Mouse (Mus musculus) forebrain, embryonic 10.5 days (tissue): ENCODE measurements around the gene Eif2b1. TPM values are rescaled to one million over a fixed set of nuclear protein-coding genes. Genes with fewer than 3 reads are reported as not detected.
A peak's percentile ranks its signal among the peaks of the same experiment; 100 is the strongest.
"Not testable (repeated sequence)": the region's sequence is repeated elsewhere in the genome, so short reads cannot be mapped to it uniquely, and the experiment has no call there.

Experiments
- DNase-seq: peaks from one replicate; pipeline ENCODE4 v3.0.0-alpha.2; 2017; ENCODE audit warnings: low spot score; ENCODE audit errors: extremely low spot score
- H3K27ac ChIP-seq: fragments of 300-500 bp; sonication (generic); 2 replicates; pipeline ENCODE4 v1.5.1; 2016; ENCODE audit warnings: mild to moderate bottlenecking
- H3K27me3 ChIP-seq: fragments of 300-500 bp; sonication (generic); 2 replicates; pipeline ENCODE4 v1.6.1; 2016; ENCODE audit warnings: mild to moderate bottlenecking; ENCODE audit not compliant: poor library complexity, severe bottlenecking
- H3K36me3 ChIP-seq: fragments of 300-500 bp; sonication (generic); replicated peaks from 2 replicates; pipeline ENCODE4 v1.6.1; 2016; ENCODE audit warnings: mild to moderate bottlenecking, moderate library complexity
- H3K4me1 ChIP-seq: fragments of 300-500 bp; sonication (generic); 2 replicates; pipeline ENCODE4 v1.6.1; 2016
- H3K4me3 ChIP-seq: fragments of 300-500 bp; sonication (generic); 2 replicates; pipeline ENCODE4 v1.5.1; 2016; ENCODE audit warnings: mild to moderate bottlenecking, moderate library complexity
- H3K9me3 ChIP-seq: fragments of 300-500 bp; sonication (generic); 2 replicates; pipeline ENCODE4 v1.6.1; 2016; ENCODE audit warnings: mild to moderate bottlenecking, moderate library complexity
- WGBS: fragments of 180-500 bp; shearing (Covaris S2); methylation state at CpG from one replicate; pipeline ENCODE4 v1.1.7; 2016; 5-methylcytosine and 5-hydroxymethylcytosine counted together
- polyA plus RNA-seq: library from polyadenylated mRNA; unstranded; fragments of >200 nt; fragmentation: Nextera tagmentation; extraction: Ambion mirVana; gene quantifications from 2 replicates; pipeline ENCODE4 v1.2.1, GENCODE M21; 2016

Eif2b1 gene
- 88.7 and 89.0 TPM in 2 replicates for polyA plus RNA-seq

GRCm38 (mm10) chr5:124578633-124579317 is at the start of gene Eif2b1, which contains the start of gene Gtf2h3:
Gene Eif2b1 (minus strand): TSS chr5:124579131.
Gene Gtf2h3 (plus strand): TSS chr5:124579140.
- Histone ChIP-seq H3K4me1 (peaks cover 27% of the 10 kb centered on the region), H3K4me3 (peak within 1 kb of the TSS; percentile 77), H3K36me3 (peaks cover 54% of the 10 kb centered on the region), H3K27me3 (no peaks in the 10 kb centered on the region), H3K27ac (peak within 1 kb of the TSS; percentile 75), H3K9me3 (no peaks in the 10 kb centered on the region)
- peak; percentile 91 for DNase-seq
- WGBS, result under 1% methylated on average over 51 of the region's 51 CpGs

- no peak for DNase-seq
- no peak overlapping the region for H3K27ac ChIP-seq
- no peaks in the 10 kb centered on the region for H3K27me3 ChIP-seq
- peaks cover 10% of the 10 kb centered on the region for H3K4me1 ChIP-seq
- WGBS, result 90% methylated on average over 9 of the region's 9 CpGs
- H3K4me3 ChIP-seq, result no peak overlapping the region
- H3K36me3 ChIP-seq, result peaks cover 34% of the 10 kb centered on the region
- H3K9me3 ChIP-seq, result no peaks in the 10 kb centered on the region
Measured at GRCm38 (mm10) chr5:124624291-124624690, 45.4 kb upstream of the Eif2b1 start.

GRCm38 (mm10) chr5:124622890-124623289 is 44.0 kb upstream of the Eif2b1 start:
- Histone ChIP-seq H3K4me3 (no peak overlapping the region), H3K27ac (no peak overlapping the region), H3K27me3 (no peaks in the 10 kb centered on the region), H3K4me1 (peaks cover 3% of the 10 kb centered on the region), H3K9me3 (no peaks in the 10 kb centered on the region), H3K36me3 (peaks cover 42% of the 10 kb centered on the region)
- DNase-seq, result no peak
- 89% methylated on average over 15 of the region's 15 CpGs for WGBS

GRCm38 (mm10) chr5:124621362-124621761 is 42.4 kb upstream of the Eif2b1 start:
- Histone ChIP-seq H3K27me3 (no peaks in the 10 kb centered on the region), H3K4me3 (no peak overlapping the region), H3K9me3 (no peaks in the 10 kb centered on the region), H3K4me1 (no peaks in the 10 kb centered on the region), H3K27ac (no peak overlapping the region), H3K36me3 (peaks cover 47% of the 10 kb centered on the region)
- no peak for DNase-seq
- 85% methylated on average over 13 of the region's 13 CpGs for WGBS

- 91% methylated on average over 10 of the region's 10 CpGs for WGBS
- Histone ChIP-seq H3K27me3 (no peaks in the 10 kb centered on the region), H3K4me1 (no peaks in the 10 kb centered on the region), H3K36me3 (peaks cover 44% of the 10 kb centered on the region), H3K27ac (no peak overlapping the region), H3K4me3 (no peak overlapping the region), H3K9me3 (no peaks in the 10 kb centered on the region)
- DNase-seq, result no peak
Measured at GRCm38 (mm10) chr5:124618711-124619110, 39.8 kb upstream of the Eif2b1 start.

GRCm38 (mm10) chr5:124614709-124615108 is 35.8 kb upstream of the Eif2b1 start:
- Histone ChIP-seq H3K9me3 (no peaks in the 10 kb centered on the region), H3K27me3 (no peaks in the 10 kb centered on the region), H3K4me1 (no peaks in the 10 kb centered on the region), H3K27ac (no peak overlapping the region), H3K36me3 (peaks cover 63% of the 10 kb centered on the region), H3K4me3 (no peak overlapping the region)
- DNase-seq, result no peak
- 91% methylated on average over 11 of the region's 11 CpGs for whole genome bisulfite sequencing

- DNase-seq, result no peak
- Histone ChIP-seq H3K9me3 (no peaks in the 10 kb centered on the region), H3K36me3 (peaks cover 63% of the 10 kb centered on the region), H3K4me3 (no peak overlapping the region), H3K27me3 (no peaks in the 10 kb centered on the region), H3K4me1 (no peaks in the 10 kb centered on the region), H3K27ac (no peak overlapping the region)
- WGBS, result 77% methylated on average over 10 of the region's 10 CpGs
Measured at GRCm38 (mm10) chr5:124610965-124611364, 32.0 kb upstream of the Eif2b1 start.

- 91% methylated on average over 17 of the region's 17 CpGs for WGBS
- H3K9me3 ChIP-seq, result no peaks in the 10 kb centered on the region
Measured at GRCm38 (mm10) chr5:124605041-124605622, 26.2 kb upstream of the Eif2b1 start.

GRCm38 (mm10) chr5:124604296-124604695 is 25.4 kb upstream of the Eif2b1 start:
- Histone ChIP-seq H3K4me3 (no peak overlapping the region), H3K9me3 (no peaks in the 10 kb centered on the region), H3K4me1 (peaks cover 8% of the 10 kb centered on the region), H3K27ac (no peak overlapping the region), H3K36me3 (peaks cover 50% of the 10 kb centered on the region), H3K27me3 (no peaks in the 10 kb centered on the region)
- WGBS, result 94% methylated on average over 4 of the region's 4 CpGs
- DNase-seq, result no peak

More at GRCm38 (mm10) chr5:124605041-124605622, 26.2 kb upstream of the Eif2b1 start:
- Histone ChIP-seq H3K27ac (no peak overlapping the region), H3K27me3 (no peaks in the 10 kb centered on the region), H3K4me1 (no peaks in the 10 kb centered on the region; the same call in 1 of the 2 replicates), H3K36me3 (peaks cover 54% of the 10 kb centered on the region), H3K4me3 (no peak overlapping the region)
- no peak for DNase-seq

- no peaks in the 10 kb centered on the region for H3K9me3 ChIP-seq
- no peaks in the 10 kb centered on the region for H3K27me3 ChIP-seq
- H3K36me3 ChIP-seq, result peaks cover 34% of the 10 kb centered on the region; the same call in 1 of the 2 replicates
- 77% methylated on average over 5 of the region's 5 CpGs for WGBS
- DNase-seq, result peak; percentile 47
- H3K27ac ChIP-seq, result no peak overlapping the region
- peaks cover 19% of the 10 kb centered on the region for H3K4me1 ChIP-seq
- H3K4me3 ChIP-seq, result no peak overlapping the region
Measured at GRCm38 (mm10) chr5:124602349-124602748, 23.4 kb upstream of the Eif2b1 start.

GRCm38 (mm10) chr5:124599726-124600125 is 20.8 kb upstream of the Eif2b1 start:
- 64% methylated on average over 8 of the region's 8 CpGs for WGBS
- peaks cover 49% of the 10 kb centered on the region for H3K36me3 ChIP-seq
- peaks cover 19% of the 10 kb centered on the region for H3K4me1 ChIP-seq
- H3K27me3 ChIP-seq, H3K27ac ChIP-seq, H3K9me3 ChIP-seq, DNase-seq: not testable (repeated sequence)
- H3K4me3 ChIP-seq, result peak overlapping the region; percentile 94

GRCm38 (mm10) chr5:124598224-124599174 is 19.6 kb upstream of the Eif2b1 start:
- Histone ChIP-seq H3K4me3 (peak overlapping the region; percentile 94), H3K27me3 (no peaks in the 10 kb centered on the region), H3K27ac (peak overlapping the region; percentile 89), H3K36me3 (peaks cover 54% of the 10 kb centered on the region), H3K9me3 (no peaks in the 10 kb centered on the region), H3K4me1 (peaks cover 19% of the 10 kb centered on the region)
- DNase-seq, result peak; percentile 94
- WGBS, result 6% methylated on average over 30 of the region's 30 CpGs
